Mouse (Mus musculus): ENCODE results near the gene Capn12. TPM values are rescaled to one million over a fixed set of nuclear protein-coding genes. Genes with fewer than 3 reads are reported as not detected.

The Capn12 gene
- total and polyA plus RNA-seq, 2 experiments, result 0.04 TPM; not detected in 1

DNA sequence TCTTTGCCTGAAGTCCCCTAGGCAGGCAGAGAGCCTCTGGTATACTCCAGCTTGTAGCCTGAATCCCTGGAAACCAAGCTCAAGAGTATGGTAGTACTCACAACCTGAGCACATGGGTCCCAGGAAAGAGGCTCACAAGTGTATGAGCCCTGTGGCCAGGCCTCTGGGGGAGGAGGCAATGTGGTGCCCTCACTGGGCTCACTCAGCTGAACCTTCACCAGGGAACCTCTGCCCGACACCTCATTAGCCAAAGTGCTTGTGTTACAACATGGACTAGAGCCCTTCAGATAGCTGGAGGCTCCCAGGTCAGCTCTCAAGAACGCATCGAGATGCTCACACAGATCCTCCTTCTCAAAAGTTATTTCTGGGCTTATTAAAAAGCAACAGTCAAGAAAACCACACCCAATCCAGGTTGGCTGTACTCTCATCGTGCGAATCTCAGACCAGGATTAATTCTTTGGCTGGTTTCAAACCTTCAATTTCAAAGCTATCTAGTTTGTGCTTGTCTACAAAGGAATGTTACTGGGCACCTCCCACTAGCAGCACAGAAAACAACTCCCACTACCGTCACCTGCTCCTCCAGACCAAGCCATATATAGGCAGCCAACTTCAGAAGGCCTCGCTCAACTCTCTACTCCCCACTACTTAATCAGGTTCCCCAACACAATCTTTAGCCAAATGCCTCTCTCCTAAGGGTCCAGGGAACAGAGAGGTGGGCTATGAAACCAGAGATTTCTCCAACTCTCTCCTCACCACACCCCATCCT is 58.4 kb downstream of the Capn12 start:
- no peak for TF ChIP-seq POLR2A (IDR thresholded peaks at IDR 0.05; ENCODE audit: extremely low read depth, insufficient read depth, low read length)
- 53% methylated on average over 7 of the region's 7 CpGs for WGBS
- H3K36me3 ChIP-seq (ENCODE audit: control insufficient read depth, insufficient read depth, low read length), result no peaks in the 10 kb centered on the region
- peak overlapping the region; percentile 53 for H3K27ac ChIP-seq (replicated peaks; ENCODE audit: insufficient read depth, low read depth, low read length)
- no peaks in the 10 kb centered on the region for H3K27me3 ChIP-seq (ENCODE audit: control insufficient read depth, insufficient read depth, low read length)
- H3K4me1 ChIP-seq (ENCODE audit: control insufficient read depth, insufficient read depth, low read length), result peaks cover 59% of the 10 kb centered on the region
- no peak overlapping the region for H3K9ac ChIP-seq (ENCODE audit: low read depth, low read length)
- no peak overlapping the region for H3K4me3 ChIP-seq (ENCODE audit: insufficient read depth, low read depth, low read length)
- H3K79me2 ChIP-seq (ENCODE audit: control insufficient read depth, insufficient read depth, low read length), result peaks cover 60% of the 10 kb centered on the region; the same call in 1 of the 2 replicates
- DNase-seq (ENCODE audit: extremely low read depth, low read depth, low spot score), result peak; percentile 81

GRCm38 (mm10) chr7:28941129-28941528 is 59.9 kb downstream of the Capn12 start:
- no peak for TF ChIP-seq POLR2A (IDR thresholded peaks at IDR 0.05; ENCODE audit: extremely low read depth, insufficient read depth, low read length)
- TF ChIP-seq CTCF (IDR thresholded peaks at IDR 0.05; ENCODE audit: low read depth, low read length), result no peak
- Histone ChIP-seq H3K9ac (ENCODE audit: low read depth, low read length) (no peak overlapping the region; the same call in 1 of the 2 replicates), H3K27me3 (ENCODE audit: control insufficient read depth, insufficient read depth, low read length) (no peaks in the 10 kb centered on the region), H3K4me3 (ENCODE audit: insufficient read depth, low read depth, low read length) (no peak overlapping the region), H3K27ac (replicated peaks; ENCODE audit: insufficient read depth, low read depth, low read length) (peak overlapping the region; percentile 42), H3K79me2 (ENCODE audit: control insufficient read depth, insufficient read depth, low read length) (peaks cover 59% of the 10 kb centered on the region; the same call in 1 of the 2 replicates), H3K36me3 (ENCODE audit: control insufficient read depth, insufficient read depth, low read length) (no peaks in the 10 kb centered on the region), H3K4me1 (ENCODE audit: control insufficient read depth, insufficient read depth, low read length) (peaks cover 51% of the 10 kb centered on the region)
- no peak for DNase-seq (ENCODE audit: extremely low read depth, low read depth, low spot score)
- WGBS, result 51% methylated on average over 4 of the region's 4 CpGs

GRCm38 (mm10) chr7:28941542-28941941 is 60.3 kb downstream of the Capn12 start:
- Histone ChIP-seq H3K4me3 (ENCODE audit: insufficient read depth, low read depth, low read length) (no peak overlapping the region), H3K4me1 (ENCODE audit: control insufficient read depth, insufficient read depth, low read length) (peaks cover 51% of the 10 kb centered on the region), H3K9ac (ENCODE audit: low read depth, low read length) (peak overlapping the region; percentile 18; the same call in 1 of the 2 replicates), H3K36me3 (ENCODE audit: control insufficient read depth, insufficient read depth, low read length) (no peaks in the 10 kb centered on the region), H3K27ac (replicated peaks; ENCODE audit: insufficient read depth, low read depth, low read length) (peak overlapping the region; percentile 42), H3K27me3 (ENCODE audit: control insufficient read depth, insufficient read depth, low read length) (no peaks in the 10 kb centered on the region), H3K79me2 (ENCODE audit: control insufficient read depth, insufficient read depth, low read length) (peaks cover 59% of the 10 kb centered on the region; the same call in 1 of the 2 replicates)
- peak; percentile 74 for DNase-seq (ENCODE audit: extremely low read depth, low read depth, low spot score)
- no peak for TF ChIP-seq CTCF (IDR thresholded peaks at IDR 0.05; ENCODE audit: low read depth, low read length)
- WGBS, result 18% methylated on average over 4 of the region's 4 CpGs

Other genes starting within 250 kb of the Capn12 start
- not detected in 2 replicates for gene Fbxo27, start 188.6 kb upstream of the Capn12 start, total RNA-seq (2014; rRNA removed)
- 0.16 and 0.19 TPM in 2 replicates for gene Fbxo27, start 188.6 kb upstream of the Capn12 start, polyA plus RNA-seq (2012; rRNA removed)
- gene Fbxo17, start 164.6 kb upstream of the Capn12 start, total RNA-seq (2014; rRNA removed), result 0.46 and 0.60 TPM in 2 replicates
- gene Fbxo17, start 164.6 kb upstream of the Capn12 start, polyA plus RNA-seq (2012; rRNA removed), result 0.53 and 1.0 TPM in 2 replicates
- gene Mrps12, start 139.6 kb upstream of the Capn12 start, total RNA-seq (2014; rRNA removed), result 66.0 and 70.3 TPM in 2 replicates
- 98.0 and 103 TPM in 2 replicates for gene Mrps12, start 139.6 kb upstream of the Capn12 start, polyA plus RNA-seq (2012; rRNA removed)
- gene Sars2, start 139.4 kb upstream of the Capn12 start, total RNA-seq (2014; rRNA removed), result 4.6 and 6.4 TPM in 2 replicates
- gene Sars2, start 139.4 kb upstream of the Capn12 start, polyA plus RNA-seq (2012; rRNA removed), result 21.9 and 25.3 TPM in 2 replicates
- not detected in 2 replicates for gene Ccer2, start 125.2 kb upstream of the Capn12 start, total RNA-seq (2014; rRNA removed)
- not detected in 2 replicates for gene Ccer2, start 125.2 kb upstream of the Capn12 start, polyA plus RNA-seq (2012; rRNA removed)
- gene Sirt2, start 114.7 kb upstream of the Capn12 start, total RNA-seq (2014; rRNA removed), result 15.1 and 21.4 TPM in 2 replicates
- 52.9 and 56.7 TPM in 2 replicates for gene Sirt2, start 114.7 kb upstream of the Capn12 start, polyA plus RNA-seq (2012; rRNA removed)
- gene Nfkbib, start 113.9 kb upstream of the Capn12 start, total RNA-seq (2014; rRNA removed), result 6.1 and 7.3 TPM in 2 replicates
- 39.9 and 46.3 TPM in 2 replicates for gene Nfkbib, start 113.9 kb upstream of the Capn12 start, polyA plus RNA-seq (2012; rRNA removed)
- 1.4 TPM in 2 replicates for gene Rinl, start 92.5 kb upstream of the Capn12 start, total RNA-seq (2014; rRNA removed)
- 1.2 and 1.8 TPM in 2 replicates for gene Rinl, start 92.5 kb upstream of the Capn12 start, polyA plus RNA-seq (2012; rRNA removed)
- gene Hnrnpl, start 72.9 kb upstream of the Capn12 start, total RNA-seq (2014; rRNA removed), result 90.1 and 109 TPM in 2 replicates
- 81.6 and 109 TPM in 2 replicates for gene Hnrnpl, start 72.9 kb upstream of the Capn12 start, polyA plus RNA-seq (2012; rRNA removed)
- 636 and 645 TPM in 2 replicates for gene Ech1, start 56.2 kb upstream of the Capn12 start, total RNA-seq (2014; rRNA removed)
- gene Ech1, start 56.2 kb upstream of the Capn12 start, polyA plus RNA-seq (2012; rRNA removed), result 561 and 625 TPM in 2 replicates
- 9.5 and 11.0 TPM in 2 replicates for gene Lgals4, start 47.6 kb upstream of the Capn12 start, total RNA-seq (2014; rRNA removed)
- gene Lgals4, start 47.6 kb upstream of the Capn12 start, polyA plus RNA-seq (2012; rRNA removed), result 7.9 and 16.4 TPM in 2 replicates
- not detected in 2 replicates for gene Lgals7, start 17.6 kb upstream of the Capn12 start, total RNA-seq (2014; rRNA removed)
- gene Lgals7, start 17.6 kb upstream of the Capn12 start, polyA plus RNA-seq (2012; rRNA removed), result not detected in 2 replicates
- gene Actn4, start 80.9 kb downstream of the Capn12 start, total RNA-seq (2014; rRNA removed), result 47.4 and 87.1 TPM in 2 replicates
- gene Actn4, start 80.9 kb downstream of the Capn12 start, polyA plus RNA-seq (2012; rRNA removed), result 125 and 145 TPM in 2 replicates
- 64.8 and 73.2 TPM in 2 replicates for gene Eif3k, start 100.4 kb downstream of the Capn12 start, total RNA-seq (2014; rRNA removed)
- gene Eif3k, start 100.4 kb downstream of the Capn12 start, polyA plus RNA-seq (2012; rRNA removed), result 86.3 and 91.2 TPM in 2 replicates
- 0.18 and 0.54 TPM in 2 replicates for gene Map4k1, start 100.6 kb downstream of the Capn12 start, total RNA-seq (2014; rRNA removed)
- 1.2 and 1.5 TPM in 2 replicates for gene Map4k1, start 100.6 kb downstream of the Capn12 start, polyA plus RNA-seq (2012; rRNA removed)
- 0.07 and 0.46 TPM in 2 replicates for gene Ryr1, start 243.8 kb downstream of the Capn12 start, total RNA-seq (2014; rRNA removed)
- gene Ryr1, start 243.8 kb downstream of the Capn12 start, polyA plus RNA-seq (2012; rRNA removed), result 0.01 TPM in 2 replicates

Data from liver, adult 2 months (tissue).